Comparison of ENCODE assay signal across 11 mouse cellular contexts in the genomic region with DNA sequence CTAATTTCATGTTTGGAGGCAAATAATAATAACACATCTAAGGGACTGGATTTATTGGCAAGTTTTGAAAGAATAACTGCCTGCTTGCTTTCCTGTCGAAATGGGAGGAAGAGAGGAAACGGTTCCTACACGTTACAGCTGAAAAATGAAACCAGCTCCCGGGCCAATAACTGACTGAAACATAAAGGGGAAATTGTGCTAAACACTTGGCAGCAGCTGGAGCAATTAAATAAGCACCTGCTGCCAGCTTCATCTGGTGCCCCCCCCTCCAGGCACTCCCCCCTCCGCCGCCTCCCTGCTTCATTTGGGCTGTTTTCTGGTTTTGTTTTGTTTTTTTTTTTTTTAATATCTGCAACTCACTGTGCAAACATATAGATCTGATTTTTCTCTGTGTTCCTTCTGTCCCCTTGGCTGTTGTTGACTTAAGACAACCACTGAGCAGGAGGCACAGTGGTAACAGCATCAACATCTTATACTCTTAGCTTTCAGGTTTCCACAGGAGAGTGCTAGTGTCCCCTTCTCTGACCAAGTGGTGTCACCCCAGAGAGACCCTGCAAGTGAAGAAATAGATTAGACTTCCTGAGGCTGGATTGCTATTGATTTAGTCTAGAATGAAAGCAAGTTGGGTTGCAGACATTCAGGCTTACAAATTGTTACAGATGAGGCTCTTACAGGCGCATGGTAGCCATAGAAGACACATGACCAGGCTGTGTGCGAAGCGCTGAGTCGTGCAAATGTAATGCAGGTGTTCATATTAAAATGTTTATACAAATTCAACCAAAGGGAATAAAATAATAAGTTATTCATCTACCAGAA. TPM values are rescaled to one million over a fixed set of nuclear protein-coding genes. Genes with fewer than 3 reads are reported as not detected.
DNase-seq lines count a peak whose midpoint lies in the region; ATAC-seq and TF ChIP-seq lines count a peak whose summit lies in the region.
"Had no signal": no experiment of that assay in that cellular context is flagged by ENCODE, and none has a peak within 500 bp of the region (broad histone marks: within the 10 kb centered on the region; RNA-seq: fewer than 3 reads in every experiment).

No protein-coding gene starts in this region.

- DNase-seq in liver, postnatal 0 days, result no peak
- DNase-seq in liver, result no peak
- DNase-seq in cerebellum, postnatal 4 days (ENCODE audit: low spot score in 2 of 2), result no peak
- no peak for DNase-seq in lung, adult 2 months
- DNase-seq: gastrocnemius, postnatal 36 days; layer of hippocampus, adult 9-11 months; lung, postnatal 4 days had no signal

- no peak overlapping the region for H3K27ac ChIP-seq in liver, postnatal 0 days (ENCODE audit: low read depth)
- peak overlapping the region; percentile 90 for H3K27ac ChIP-seq in forebrain, embryonic 13.5 days
- peak overlapping the region; percentile 77 for H3K27ac ChIP-seq in hindbrain, embryonic 15.5 days (replicated peaks)
- peak overlapping the region; percentile 70 for H3K27ac ChIP-seq in neural tube, embryonic 14.5 days (ENCODE audit: low read depth, low read length)

- no peak for ATAC-seq in liver, postnatal 0 days
- ATAC-seq in forebrain, embryonic 13.5 days, result peak; percentile 70
- ATAC-seq in hindbrain, embryonic 15.5 days (ENCODE audit: low FRiP score, low read depth), result peak; percentile 55; the same call in 1 of the 2 replicates
- peak; percentile 69 for ATAC-seq in neural tube, embryonic 14.5 days (ENCODE audit: low read depth)
- ATAC-seq: Patski had no signal

- H3K9ac ChIP-seq in liver, postnatal 0 days (replicated peaks), result no peak overlapping the region
- H3K9ac ChIP-seq in forebrain, embryonic 13.5 days, result no peak overlapping the region
- H3K9ac ChIP-seq in hindbrain, embryonic 15.5 days, result no peak overlapping the region
- H3K9ac ChIP-seq in neural tube, embryonic 14.5 days (replicated peaks; ENCODE audit: low read depth, low read length), result no peak overlapping the region

- no peak overlapping the region for H3K4me3 ChIP-seq in liver, postnatal 0 days (ENCODE audit: low read depth, low read length)
- no peak overlapping the region for H3K4me3 ChIP-seq in forebrain, embryonic 13.5 days
- no peak overlapping the region for H3K4me3 ChIP-seq in hindbrain, embryonic 15.5 days
- H3K4me3 ChIP-seq in neural tube, embryonic 14.5 days (ENCODE audit: low read depth, low read length), result no peak overlapping the region
- H3K4me3 ChIP-seq in lung, adult 2 months (replicated peaks; ENCODE audit: extremely low read depth, low read depth, low read length), result no peak overlapping the region

- H3K36me3 ChIP-seq in liver, postnatal 0 days (replicated peaks; ENCODE audit: insufficient read depth, low read length), result no peaks in the 10 kb centered on the region
- H3K36me3 ChIP-seq in forebrain, embryonic 13.5 days (ENCODE audit: poor library complexity, severe bottlenecking), result no peaks in the 10 kb centered on the region
- no peaks in the 10 kb centered on the region for H3K36me3 ChIP-seq in hindbrain, embryonic 15.5 days
- no peaks in the 10 kb centered on the region for H3K36me3 ChIP-seq in neural tube, embryonic 14.5 days (ENCODE audit: control insufficient read depth, insufficient read depth, low read length)

- peaks cover 15% of the 10 kb centered on the region for H3K4me1 ChIP-seq in liver, postnatal 0 days (ENCODE audit: insufficient read depth)
- peaks cover 28% of the 10 kb centered on the region for H3K4me1 ChIP-seq in forebrain, embryonic 13.5 days
- H3K4me1 ChIP-seq in hindbrain, embryonic 15.5 days (replicated peaks), result peaks cover 26% of the 10 kb centered on the region
- H3K4me1 ChIP-seq in neural tube, embryonic 14.5 days (ENCODE audit: control insufficient read depth, insufficient read depth, low read length), result peaks cover 7% of the 10 kb centered on the region; the same call in 1 of the 2 replicates
- H3K4me1 ChIP-seq in lung, adult 2 months (ENCODE audit: control insufficient read depth, insufficient read depth, low read length), result no peaks in the 10 kb centered on the region

- WGBS in liver, postnatal 0 days (ENCODE audit: insufficient replicate concordance), result 45% methylated on average over 10 of the region's 10 CpGs
- 31% methylated on average over 10 of the region's 10 CpGs for WGBS in forebrain, embryonic 13.5 days
- 43% methylated on average over 10 of the region's 10 CpGs for WGBS in hindbrain, embryonic 15.5 days
- WGBS in neural tube, embryonic 14.5 days, result 39% methylated on average over 10 of the region's 10 CpGs
- WGBS in lung, adult 2 months, result 43% methylated on average over 10 of the region's 10 CpGs

- peak overlapping the region; percentile 48 for H3K4me2 ChIP-seq in liver, postnatal 0 days (ENCODE audit: low read depth, low read length)
- peak overlapping the region; percentile 17 for H3K4me2 ChIP-seq in forebrain, embryonic 13.5 days
- peak overlapping the region; percentile 14 for H3K4me2 ChIP-seq in hindbrain, embryonic 15.5 days
- peak overlapping the region; percentile 15; the same call in 1 of the 2 replicates for H3K4me2 ChIP-seq in neural tube, embryonic 14.5 days (ENCODE audit: low read depth, low read length)

- no peaks in the 10 kb centered on the region for H3K9me3 ChIP-seq in liver, postnatal 0 days (ENCODE audit: low read length)
- no peaks in the 10 kb centered on the region for H3K9me3 ChIP-seq in forebrain, embryonic 13.5 days (replicated peaks)
- no peaks in the 10 kb centered on the region for H3K9me3 ChIP-seq in hindbrain, embryonic 15.5 days
- H3K9me3 ChIP-seq in neural tube, embryonic 14.5 days (ENCODE audit: control insufficient read depth, low read length), result no peaks in the 10 kb centered on the region

- TF ChIP-seq CTCF in liver, postnatal 0 days (IDR thresholded peaks at IDR 0.05; ENCODE audit: low read depth), result no peak
- TF ChIP-seq CTCF in lung, adult 2 months (IDR thresholded peaks at IDR 0.05; ENCODE audit: insufficient read depth, low read length), result no peak

- TF ChIP-seq POLR2A in lung, adult 2 months (IDR thresholded peaks at IDR 0.05; ENCODE audit: borderline replicate concordance, extremely low read depth, low read depth, low read length), result no peak

- H3K27me3 ChIP-seq in liver, postnatal 0 days (ENCODE audit: insufficient read depth, low read length), result no peaks in the 10 kb centered on the region
- H3K27me3 ChIP-seq in forebrain, embryonic 13.5 days, result no peaks in the 10 kb centered on the region
- no peaks in the 10 kb centered on the region for H3K27me3 ChIP-seq in hindbrain, embryonic 15.5 days
- H3K27me3 ChIP-seq in neural tube, embryonic 14.5 days (ENCODE audit: control insufficient read depth, insufficient read depth, low read length), result no peaks in the 10 kb centered on the region

- TF ChIP-seq EP300 in liver, postnatal 0 days (IDR thresholded peaks at IDR 0.05; ENCODE audit: low read depth), result no peak

RNA-seq across cellular contexts. Expression of a gene that starts 18.8 kb away (rescaled TPM):
- 0.12 TPM in 1 of 2 replicates, not detected in the other for polyA plus RNA-seq in liver, postnatal 0 days (2015; fragmentation: Nextera tagmentation; extraction: Ambion mirVana)
- polyA plus RNA-seq in forebrain, embryonic 13.5 days (2015; fragmentation: Nextera tagmentation; extraction: Ambion mirVana), result 5.9 TPM in 2 replicates
- 18.8 and 19.5 TPM in 2 replicates for polyA plus RNA-seq in hindbrain, embryonic 15.5 days (2015; fragmentation: Nextera tagmentation; extraction: Ambion mirVana)
- 20.7 and 24.0 TPM in 2 replicates for polyA plus RNA-seq in neural tube, embryonic 14.5 days (2014; fragmentation: Nextera tagmentation; extraction: Ambion mirVana)
- polyA plus RNA-seq in lung, adult 2 months (2012; rRNA removed), result 0.12 and 0.25 TPM in 2 replicates

RNA-seq across cellular contexts. Expression of a gene that starts 21.6 kb away (rescaled TPM):
- 16.6 and 18.6 TPM in 2 replicates for polyA plus RNA-seq in liver, postnatal 0 days (2015; fragmentation: Nextera tagmentation; extraction: Ambion mirVana)
- polyA plus RNA-seq in forebrain, embryonic 13.5 days (2015; fragmentation: Nextera tagmentation; extraction: Ambion mirVana), result 50.4 and 52.4 TPM in 2 replicates
- polyA plus RNA-seq in hindbrain, embryonic 15.5 days (2015; fragmentation: Nextera tagmentation; extraction: Ambion mirVana), result 39.9 and 40.2 TPM in 2 replicates
- polyA plus RNA-seq in neural tube, embryonic 14.5 days (2014; fragmentation: Nextera tagmentation; extraction: Ambion mirVana), result 38.2 and 38.5 TPM in 2 replicates
- polyA plus RNA-seq in lung, adult 2 months (2012; rRNA removed), result 3.1 and 4.5 TPM in 2 replicates
